Mouse (Mus musculus): ENCODE results near the gene Vgll3. TPM values are rescaled to one million over a fixed set of nuclear protein-coding genes. Genes with fewer than 3 reads are reported as not detected.

Vgll3 gene
- 1.8 and 1.9 TPM in 2 replicates for polyA plus RNA-seq (2014; fragmentation: Nextera tagmentation; extraction: Ambion mirVana)

- H3K4me2 ChIP-seq: peak within 1 kb of the TSS; percentile 93
- peak within 1 kb of the TSS; percentile 49 for H3K9ac ChIP-seq
- ATAC-seq (ENCODE audit: insufficient read depth): peak; percentile 99
- WGBS: under 1% methylated on average over 70 of the region's 86 CpGs
- H3K36me3 ChIP-seq (ENCODE audit: insufficient read depth): no peaks in the 10 kb centered on the region
- H3K4me3 ChIP-seq (ENCODE audit: low read depth, low read length): peak within 1 kb of the TSS; percentile 59
- H3K9me3 ChIP-seq (ENCODE audit: low read depth, low read length): peaks cover 4% of the 10 kb centered on the region; the same call in 1 of the 2 replicates
- peak within 1 kb of the TSS; percentile 73 for H3K27ac ChIP-seq (ENCODE audit: low read depth)
- peak; percentile 56 for TF ChIP-seq CTCF (IDR thresholded peaks at IDR 0.05; ENCODE audit: low read depth)
- H3K27me3 ChIP-seq (ENCODE audit: insufficient read depth, low read length): peaks cover 8% of the 10 kb centered on the region
- H3K4me1 ChIP-seq (ENCODE audit: insufficient read depth): 0 out of 2 replicates have a peak, but pooled peaks cover 3% of the 10 kb centered on the region
- DNase-seq: peak; percentile 82
These were observed at the start of gene Vgll3 for GRCm38 (mm10) chr16:65814918-65815881. Vgll3 (plus strand) TSS chr16:65815257.

- DNase-seq: no peak
- Histone ChIP-seq H3K4me1 (ENCODE audit: insufficient read depth) (no peaks in the 10 kb centered on the region), H3K4me3 (ENCODE audit: low read depth, low read length) (no peak overlapping the region), H3K36me3 (ENCODE audit: insufficient read depth) (no peaks in the 10 kb centered on the region), H3K9me3 (ENCODE audit: low read depth, low read length) (no peaks in the 10 kb centered on the region), H3K27me3 (ENCODE audit: insufficient read depth, low read length) (no peaks in the 10 kb centered on the region), H3K27ac (ENCODE audit: low read depth) (no peak overlapping the region), H3K4me2 (no peak overlapping the region), H3K9ac (no peak overlapping the region)
- TF ChIP-seq CTCF (IDR thresholded peaks at IDR 0.05; ENCODE audit: low read depth): no peak
- ATAC-seq (ENCODE audit: insufficient read depth): no peak
These were observed 49.1 kb upstream of the Vgll3 start for GRCm38 (mm10) chr16:65765976-65766375.

GRCm38 (mm10) chr16:65785959-65786358 is 29.1 kb upstream of the Vgll3 start:
- Histone ChIP-seq H3K27me3 (ENCODE audit: insufficient read depth, low read length) (no peaks in the 10 kb centered on the region), H3K9me3 (ENCODE audit: low read depth, low read length) (no peaks in the 10 kb centered on the region), H3K4me2 (no peak overlapping the region), H3K4me1 (ENCODE audit: insufficient read depth) (no peaks in the 10 kb centered on the region), H3K27ac (ENCODE audit: low read depth) (no peak overlapping the region), H3K36me3 (ENCODE audit: insufficient read depth) (no peaks in the 10 kb centered on the region), H3K9ac (no peak overlapping the region), H3K4me3 (ENCODE audit: low read depth, low read length) (no peak overlapping the region)
- WGBS: 40% methylated on average over 1 of the region's 1 CpGs
- ATAC-seq (ENCODE audit: insufficient read depth) (no peak), DNase-seq (peak; percentile 56)
- peak; percentile 29 for TF ChIP-seq CTCF (IDR thresholded peaks at IDR 0.05; ENCODE audit: low read depth)

- ATAC-seq (ENCODE audit: insufficient read depth): no peak
- Histone ChIP-seq H3K4me2 (peak overlapping the region; percentile 93), H3K4me1 (ENCODE audit: insufficient read depth) (0 out of 2 replicates have a peak, but pooled peaks cover 3% of the 10 kb centered on the region), H3K9ac (peak overlapping the region; percentile 49; the same call in 1 of the 2 replicates), H3K27ac (ENCODE audit: low read depth) (no peak overlapping the region), H3K27me3 (ENCODE audit: insufficient read depth, low read length) (peaks cover 8% of the 10 kb centered on the region), H3K4me3 (ENCODE audit: low read depth, low read length) (peak overlapping the region; percentile 59), H3K9me3 (ENCODE audit: low read depth, low read length) (peaks cover 4% of the 10 kb centered on the region; the same call in 1 of the 2 replicates), H3K36me3 (ENCODE audit: insufficient read depth) (no peaks in the 10 kb centered on the region)
- TF ChIP-seq CTCF (IDR thresholded peaks at IDR 0.05; ENCODE audit: low read depth): no peak
- no peak for DNase-seq
- WGBS: 29% methylated on average over 3 of the region's 3 CpGs
These were observed 1.0 kb downstream of the Vgll3 start for GRCm38 (mm10) chr16:65816059-65816458.

- H3K36me3 ChIP-seq (ENCODE audit: insufficient read depth): no peaks in the 10 kb centered on the region
- no peak overlapping the region for H3K9ac ChIP-seq
- no peak overlapping the region for H3K4me2 ChIP-seq
- H3K9me3 ChIP-seq (ENCODE audit: low read depth, low read length): no peaks in the 10 kb centered on the region
- H3K27ac ChIP-seq (ENCODE audit: low read depth): no peak overlapping the region
- ATAC-seq (ENCODE audit: insufficient read depth) (no peak), DNase-seq (peak; percentile 44)
- no peak overlapping the region for H3K4me3 ChIP-seq (ENCODE audit: low read depth, low read length)
- TF ChIP-seq CTCF (IDR thresholded peaks at IDR 0.05; ENCODE audit: low read depth): no peak
- peaks cover 8% of the 10 kb centered on the region for H3K27me3 ChIP-seq (ENCODE audit: insufficient read depth, low read length)
- 52% methylated on average over 8 of the region's 8 CpGs for WGBS
- H3K4me1 ChIP-seq (ENCODE audit: insufficient read depth): 0 out of 2 replicates have a peak, but pooled peaks cover 3% of the 10 kb centered on the region
These were observed 3.7 kb downstream of the Vgll3 start for GRCm38 (mm10) chr16:65818779-65819178.

- H3K36me3 ChIP-seq (ENCODE audit: insufficient read depth): no peaks in the 10 kb centered on the region
- H3K4me1 ChIP-seq (ENCODE audit: insufficient read depth): 0 out of 2 replicates have a peak, but pooled peaks cover 3% of the 10 kb centered on the region
- DNase-seq (peak; percentile 46), ATAC-seq (ENCODE audit: insufficient read depth) (no peak)
- no peak for TF ChIP-seq CTCF (IDR thresholded peaks at IDR 0.05; ENCODE audit: low read depth)
- H3K9ac ChIP-seq: no peak overlapping the region
- H3K27ac ChIP-seq (ENCODE audit: low read depth): no peak overlapping the region
- H3K9me3 ChIP-seq (ENCODE audit: low read depth, low read length): no peaks in the 10 kb centered on the region
- H3K4me3 ChIP-seq (ENCODE audit: low read depth, low read length): no peak overlapping the region
- H3K4me2 ChIP-seq: no peak overlapping the region
- peaks cover 4% of the 10 kb centered on the region for H3K27me3 ChIP-seq (ENCODE audit: insufficient read depth, low read length)
- 38% methylated on average over 2 of the region's 2 CpGs for WGBS
These were observed 5.7 kb downstream of the Vgll3 start for GRCm38 (mm10) chr16:65820803-65821202.

GRCm38 (mm10) chr16:65823721-65824120 is 8.7 kb downstream of the Vgll3 start:
- H3K4me2 ChIP-seq: no peak overlapping the region
- 74% methylated on average over 6 of the region's 6 CpGs for WGBS
- H3K4me1 ChIP-seq (ENCODE audit: insufficient read depth): 0 out of 2 replicates have a peak, but pooled peaks cover 3% of the 10 kb centered on the region
- DNase-seq (no peak), ATAC-seq (ENCODE audit: insufficient read depth) (no peak)
- no peaks in the 10 kb centered on the region for H3K27me3 ChIP-seq (ENCODE audit: insufficient read depth, low read length)
- no peak overlapping the region for H3K27ac ChIP-seq (ENCODE audit: low read depth)
- H3K4me3 ChIP-seq (ENCODE audit: low read depth, low read length): no peak overlapping the region
- no peaks in the 10 kb centered on the region for H3K36me3 ChIP-seq (ENCODE audit: insufficient read depth)
- H3K9ac ChIP-seq: no peak overlapping the region
- H3K9me3 ChIP-seq (ENCODE audit: low read depth, low read length): no peaks in the 10 kb centered on the region
- TF ChIP-seq CTCF (IDR thresholded peaks at IDR 0.05; ENCODE audit: low read depth): no peak
